Mouse (Mus musculus) heart, adult 18-20 months (tissue): Measurements from ENCODE around the gene Lonp2. TPM values are rescaled to one million over a fixed set of nuclear protein-coding genes. Genes with fewer than 3 reads are reported as not detected.

ENCODE experiments used
- DNase-seq, 2 experiments: peaks; one replicate each; pipeline ENCODE4 v3.0.0; 2021 to 2022; ENCODE audit warnings: mixed read lengths in 1 of 2
- total RNA-seq, 2 experiments: library from RNA; stranded (reverse); gene quantifications; 2 replicates each; pipeline ENCODE4 v1.2.3; 2021

The Lonp2 gene
- total RNA-seq, 2 experiments from 2014 or later = 79.4 to 86.7 TPM

DNA sequence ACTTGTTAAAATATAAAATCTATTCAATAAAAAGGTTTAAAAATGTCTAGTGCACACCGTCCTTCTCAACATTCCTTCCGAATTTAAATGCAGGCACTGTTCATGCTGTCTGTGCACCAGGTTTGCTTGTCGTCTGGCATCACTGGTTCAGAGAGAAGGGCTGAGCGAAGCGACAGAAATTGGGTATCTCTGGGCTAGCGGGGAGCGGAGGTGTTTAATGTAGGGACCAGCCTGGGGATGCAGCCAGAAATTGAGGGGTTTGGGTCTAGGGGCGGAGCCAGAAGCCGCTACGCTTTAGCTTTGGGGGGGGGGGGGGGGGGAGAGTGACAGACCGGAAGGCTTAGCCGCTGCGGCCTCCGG lies 312 bp upstream of the Lonp2 start:
- DNase-seq = no peak

DNA sequence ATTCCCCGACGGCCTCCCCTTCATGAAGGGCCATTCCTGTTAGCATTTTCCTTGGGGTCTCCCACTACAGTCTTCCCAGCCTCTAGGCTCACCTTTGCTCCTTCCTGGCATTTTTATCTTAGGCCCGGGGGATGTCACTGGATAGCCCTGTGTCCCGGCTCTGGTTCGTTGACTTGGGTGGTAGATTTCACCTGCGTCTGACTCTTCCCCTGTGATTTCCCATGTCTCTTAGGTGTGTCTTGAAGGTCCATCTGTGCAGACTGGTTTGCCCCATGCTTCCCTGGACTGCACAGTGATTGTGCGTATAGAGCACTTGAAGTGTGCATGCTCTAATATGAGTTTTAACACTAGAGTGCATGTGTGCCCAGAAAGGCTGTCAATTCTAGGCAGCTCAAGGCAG lies 1.1 kb downstream of the Lonp2 start:
- peak in 1 of 2 experiments; percentile 20 for DNase-seq

- no peak for DNase-seq
Observed at GRCm38 (mm10) chr8:86630212-86630611, 6.4 kb downstream of the Lonp2 start.

DNA sequence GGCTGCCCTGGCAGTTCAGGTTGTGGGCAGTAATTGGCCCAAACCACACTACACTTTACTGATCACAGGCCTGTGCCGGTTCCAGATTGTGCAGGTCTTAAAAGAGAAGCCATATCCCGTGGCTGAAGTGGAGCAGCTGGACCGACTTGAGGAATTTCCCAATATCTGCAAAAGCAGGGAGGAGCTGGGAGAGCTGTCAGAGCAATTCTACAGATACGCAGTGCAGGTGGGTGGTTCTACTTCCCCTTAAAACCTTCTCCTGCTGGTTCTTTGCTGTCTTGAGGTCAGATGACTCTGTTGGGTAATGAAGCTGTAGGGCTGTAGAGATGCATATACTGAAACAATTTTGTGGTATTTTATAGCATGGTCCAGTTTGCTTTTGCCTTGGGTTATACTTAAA lies 7.6 kb downstream of the Lonp2 start:
- DNase-seq = no peak

- no peak for DNase-seq
Observed at GRCm38 (mm10) chr8:86637826-86638225, 14.0 kb downstream of the Lonp2 start.

DNA sequence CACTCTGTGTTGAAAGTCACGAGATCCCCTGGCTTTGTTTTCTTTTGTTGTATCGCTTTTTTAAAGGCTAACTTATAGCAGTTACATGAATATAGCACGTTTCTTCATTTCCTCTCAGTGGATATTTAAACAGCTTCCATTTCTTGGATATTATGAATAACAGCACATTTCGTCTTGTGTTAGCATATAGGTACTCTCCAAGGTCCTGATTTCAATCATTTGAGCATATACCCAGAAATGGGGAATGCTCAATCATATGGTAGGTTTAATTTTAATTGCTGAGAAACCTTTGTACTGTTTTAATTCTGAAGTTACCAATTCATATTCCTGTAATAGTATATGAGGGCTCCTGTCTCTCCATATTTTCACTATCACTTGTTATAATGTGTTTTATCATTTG lies 15.1 kb downstream of the Lonp2 start:
- DNase-seq = no peak

DNA sequence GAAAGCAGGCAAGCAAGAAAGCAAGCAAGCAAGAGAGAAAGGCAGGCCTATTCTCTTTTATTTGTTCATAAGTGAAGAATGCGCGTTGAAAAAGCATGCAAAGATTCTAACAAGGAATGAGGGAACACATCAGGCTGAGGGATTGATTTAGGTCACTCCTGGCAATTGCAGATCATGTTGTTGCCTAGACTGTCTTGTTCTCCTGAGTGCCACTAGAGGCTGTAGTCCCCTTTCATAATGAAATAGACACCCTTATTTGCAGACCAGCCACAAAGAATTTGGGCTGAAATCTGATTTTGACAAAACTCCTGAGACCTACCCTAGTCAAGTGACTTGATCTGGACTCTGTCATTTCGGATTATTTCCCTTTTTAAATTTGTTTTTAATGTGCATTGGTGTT lies 18.8 kb downstream of the Lonp2 start:
- DNase-seq = no peak

- DNase-seq = no peak
Observed at GRCm38 (mm10) chr8:86644661-86645060, 20.8 kb downstream of the Lonp2 start.

GRCm38 (mm10) chr8:86647771-86648170 lies 23.9 kb downstream of the Lonp2 start:
- no peak for DNase-seq

- DNase-seq = no peak
Observed at GRCm38 (mm10) chr8:86651416-86651815, 27.6 kb downstream of the Lonp2 start.

GRCm38 (mm10) chr8:86652546-86652945 lies 28.7 kb downstream of the Lonp2 start:
- DNase-seq = no peak

GRCm38 (mm10) chr8:86654578-86654977 lies 30.7 kb downstream of the Lonp2 start:
- DNase-seq = no peak

DNA sequence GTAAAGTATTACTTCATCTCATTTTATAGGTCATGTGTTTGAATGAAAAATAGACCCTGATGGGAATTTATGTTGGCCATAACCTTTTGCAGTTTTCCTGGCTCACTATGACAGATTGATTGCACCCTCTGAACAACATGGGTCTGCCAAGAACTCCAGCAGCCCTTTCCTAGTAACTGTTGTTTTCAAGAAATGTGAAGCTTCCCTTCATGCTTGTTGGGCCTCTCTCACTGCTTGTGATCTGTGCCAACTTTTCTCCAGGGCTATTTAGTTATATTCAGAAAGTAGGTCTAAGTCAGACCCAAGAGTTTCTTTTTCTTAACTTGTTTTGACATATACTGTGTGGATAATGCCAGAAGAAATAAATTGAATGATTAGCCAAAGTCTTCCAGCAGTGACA lies 44.9 kb downstream of the Lonp2 start:
- peak in 1 of 2 experiments; percentile 13 for DNase-seq

DNA sequence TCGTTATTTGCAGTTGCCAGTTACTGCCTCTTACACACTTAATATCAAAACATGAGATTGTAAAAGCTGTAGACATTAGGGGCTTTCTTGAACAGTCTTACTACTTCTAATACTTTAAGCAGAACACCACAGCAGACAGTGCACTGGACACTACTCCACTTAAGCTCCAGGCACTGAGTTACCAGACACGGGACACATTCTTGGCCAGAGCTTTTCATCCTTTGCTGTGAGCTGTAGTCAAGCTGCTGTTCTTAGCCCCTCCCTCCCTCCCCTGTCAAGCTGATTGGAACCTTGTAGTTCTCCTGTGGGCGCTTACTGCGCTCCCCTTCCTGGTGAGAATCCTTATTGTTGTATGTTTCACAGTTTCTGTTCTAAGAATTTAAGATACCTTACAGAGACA lies 45.4 kb downstream of the Lonp2 start:
- DNase-seq = no peak

- DNase-seq = no peak
Observed at GRCm38 (mm10) chr8:86686629-86687028, 62.8 kb downstream of the Lonp2 start.

DNA sequence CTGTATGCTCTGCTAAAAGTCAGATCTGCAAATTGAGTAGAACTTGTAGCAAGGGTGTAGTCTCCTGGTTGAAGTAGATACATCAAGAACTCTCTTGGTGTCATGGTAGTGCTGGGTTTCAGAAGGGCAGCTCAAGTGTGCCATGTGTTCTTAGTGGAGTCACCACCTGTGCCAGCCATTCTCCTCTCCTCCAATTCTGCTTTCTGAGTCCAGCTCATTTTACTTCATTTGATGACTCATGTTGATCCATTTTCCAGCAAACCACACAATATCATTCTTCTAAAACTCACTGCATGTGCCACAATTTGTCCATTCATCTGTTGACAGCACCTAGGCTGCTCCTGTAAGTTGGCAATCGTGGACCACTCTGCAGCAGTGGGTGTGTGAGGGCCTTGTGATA lies 68.3 kb downstream of the Lonp2 start:
- DNase-seq = no peak

- DNase-seq = no peak
Observed at GRCm38 (mm10) chr8:86694011-86694410, 70.2 kb downstream of the Lonp2 start.

DNA sequence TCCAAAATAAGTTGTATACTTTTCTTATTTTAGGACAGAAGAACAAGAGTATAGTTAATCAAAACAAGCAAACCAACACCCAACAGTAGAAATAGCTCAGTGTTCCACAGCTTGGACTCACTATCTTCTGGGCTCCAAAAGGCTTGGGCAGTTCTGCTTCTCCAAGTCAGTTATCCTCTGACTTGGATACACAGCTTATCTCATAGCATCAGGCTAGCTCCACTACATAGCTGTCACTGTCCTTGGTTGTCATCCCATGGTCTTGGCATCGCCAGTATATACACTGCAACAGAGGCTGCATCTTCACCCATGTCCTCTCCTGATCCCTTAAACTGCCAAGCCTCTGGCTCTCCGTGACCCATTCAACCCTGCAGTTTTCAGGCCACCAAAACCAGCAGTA lies 71.9 kb downstream of the Lonp2 start:
- DNase-seq = no peak

GRCm38 (mm10) chr8:86698811-86699421 lies 75.1 kb downstream of the Lonp2 start:
- no peak for DNase-seq

DNA sequence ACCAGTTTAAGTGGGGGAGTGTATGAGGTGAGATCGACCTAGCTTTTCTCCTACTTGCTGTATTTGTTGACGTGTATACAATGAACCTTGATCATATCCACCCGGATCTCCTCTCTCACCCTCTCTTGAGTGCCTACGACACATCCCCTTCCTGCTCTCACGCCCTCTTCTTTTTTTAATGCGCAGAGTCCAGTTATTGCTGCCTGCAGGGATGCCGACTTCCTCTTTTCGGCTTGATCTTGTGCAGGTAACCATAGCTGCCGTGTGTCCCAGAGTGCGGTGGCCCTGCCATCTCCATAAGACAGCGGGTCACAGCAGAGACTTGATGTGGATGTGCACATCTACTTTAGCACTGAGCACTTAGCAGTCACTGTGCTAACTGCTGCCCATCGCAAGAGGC lies 75.6 kb downstream of the Lonp2 start:
- DNase-seq = no peak

DNA sequence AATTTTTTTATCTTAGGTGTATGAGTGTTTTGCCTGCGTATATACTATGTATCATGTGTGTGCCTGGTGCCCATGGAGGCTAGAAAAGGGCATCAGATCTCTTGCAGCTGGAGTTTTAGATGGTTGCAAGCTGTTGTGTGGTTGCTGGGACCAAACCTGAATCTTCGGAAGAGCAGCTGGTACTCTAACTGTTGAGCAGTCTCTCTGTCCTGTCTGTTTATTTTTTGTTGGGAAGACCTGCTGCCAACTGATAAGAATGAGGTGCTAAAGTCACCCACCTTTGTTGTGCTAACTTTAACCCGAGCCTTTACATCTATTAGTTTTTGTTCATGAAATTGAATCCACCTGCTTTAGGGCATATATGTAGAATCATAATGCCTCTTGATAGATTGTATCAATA lies 78.6 kb downstream of the Lonp2 start:
- DNase-seq = no peak

GRCm38 (mm10) chr8:86705317-86705716 lies 81.5 kb downstream of the Lonp2 start:
- no peak for DNase-seq

- no peak for DNase-seq
Observed at GRCm38 (mm10) chr8:86706756-86707155, 82.9 kb downstream of the Lonp2 start.

- no peak for DNase-seq
Observed at GRCm38 (mm10) chr8:86707873-86708272, 84.0 kb downstream of the Lonp2 start.

DNA sequence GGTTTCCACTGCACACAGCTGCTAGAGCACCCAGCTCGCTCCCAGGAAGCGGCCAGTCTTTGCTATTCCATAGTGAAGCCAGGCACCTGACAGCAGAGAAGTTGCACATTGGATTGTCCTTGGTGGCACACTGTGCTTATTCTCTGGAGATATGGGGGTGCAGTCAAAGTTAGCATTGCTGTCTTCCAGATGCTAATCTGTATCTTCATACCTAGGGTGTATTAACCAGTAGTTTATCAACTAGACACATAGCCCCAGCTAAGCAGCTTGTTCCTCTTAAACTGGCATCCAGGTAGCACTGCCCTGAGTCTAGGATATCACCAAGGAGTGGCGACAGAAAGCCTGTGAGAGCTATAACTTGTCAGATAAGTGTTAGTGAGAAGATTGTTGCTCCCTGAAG lies 88.8 kb downstream of the Lonp2 start:
- no peak for DNase-seq
